ENCODE assay signal across 9 mouse cellular contexts in the genomic region with DNA sequence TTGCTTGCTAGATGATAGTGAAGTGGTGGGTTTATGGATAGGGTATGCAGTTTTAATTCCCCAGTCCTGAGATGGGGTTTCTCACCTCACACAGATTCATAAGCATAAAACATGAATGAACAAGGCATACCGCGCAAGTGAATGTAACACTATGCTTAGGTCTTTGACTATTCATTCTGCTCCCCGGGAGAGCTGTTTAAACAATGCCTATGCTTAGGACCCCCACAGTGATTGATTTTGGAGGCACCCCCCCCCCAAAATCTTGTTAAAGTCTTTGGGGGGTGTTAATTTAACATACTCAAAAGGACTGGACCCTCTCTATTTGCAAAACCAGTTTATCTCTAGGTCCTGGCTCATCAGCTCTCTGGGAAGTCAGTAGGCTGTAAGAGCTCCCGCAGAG. TPM values are rescaled to one million over a fixed set of nuclear protein-coding genes. Genes with fewer than 3 reads are reported as not detected.
DNase-seq lines count a peak whose midpoint lies in the region; ATAC-seq lines count a peak whose summit lies in the region.
"Had no signal": no experiment of that assay in that cellular context is flagged by ENCODE, and none has a peak within 500 bp of the region (broad histone marks: within the 10 kb centered on the region; RNA-seq: fewer than 3 reads in every experiment).

No protein-coding gene starts in this region.

- DNase-seq in heart, adult 9 months (ENCODE audit: low spot score in 2 of 2), result no peak
- no peak for DNase-seq in embryonic facial prominence, embryonic 10.5 days (ENCODE audit: low spot score)
- no peak for DNase-seq in hindbrain, embryonic 14.5 days (ENCODE audit: low spot score)
- DNase-seq in midbrain, embryonic 14.5 days, result peak; percentile 34
- no peak for DNase-seq in gastrocnemius, adult 18-20 months (ENCODE audit: low spot score)
- no peak for DNase-seq in left cerebral cortex, adult 11 months (ENCODE audit: low spot score)
- no peak for DNase-seq in spleen, adult 12 weeks (ENCODE audit: low spot score)
- DNase-seq: adrenal gland, adult 2 months had no signal

- peaks cover 37% of the 10 kb centered on the region for H3K9me3 ChIP-seq in heart, embryonic 12.5 days (replicated peaks)
- peaks cover 41% of the 10 kb centered on the region for H3K9me3 ChIP-seq in embryonic facial prominence, embryonic 10.5 days
- H3K9me3 ChIP-seq in hindbrain, embryonic 14.5 days (ENCODE audit: control insufficient read depth, low read length), result peaks cover 39% of the 10 kb centered on the region
- H3K9me3 ChIP-seq in midbrain, embryonic 14.5 days (ENCODE audit: control insufficient read depth, low read length), result peaks cover 30% of the 10 kb centered on the region

- H3K27ac ChIP-seq in heart, embryonic 12.5 days (ENCODE audit: poor library complexity, severe bottlenecking), result peak overlapping the region; percentile 52
- H3K27ac ChIP-seq in embryonic facial prominence, embryonic 10.5 days (replicated peaks), result peak overlapping the region; percentile 89
- H3K27ac ChIP-seq in hindbrain, embryonic 14.5 days, result peak overlapping the region; percentile 63
- peak overlapping the region; percentile 43 for H3K27ac ChIP-seq in midbrain, embryonic 14.5 days (replicated peaks; ENCODE audit: low read depth, low read length)

- H3K4me1 ChIP-seq in heart, embryonic 12.5 days (replicated peaks), result 0 out of 2 replicates have a peak, but pooled peaks cover 3% of the 10 kb centered on the region
- no peaks in the 10 kb centered on the region for H3K4me1 ChIP-seq in embryonic facial prominence, embryonic 10.5 days
- 0 out of 2 replicates have a peak, but pooled peaks cover 4% of the 10 kb centered on the region for H3K4me1 ChIP-seq in hindbrain, embryonic 14.5 days (replicated peaks; ENCODE audit: control insufficient read depth, insufficient read depth, low read length)
- H3K4me1 ChIP-seq in midbrain, embryonic 14.5 days (ENCODE audit: control insufficient read depth, insufficient read depth, low read length), result no peaks in the 10 kb centered on the region

- no peak for ATAC-seq in heart, embryonic 12.5 days (ENCODE audit: insufficient number of reproducible peaks, low FRiP score)
- ATAC-seq in hindbrain, embryonic 14.5 days (ENCODE audit: low FRiP score), result no peak
- ATAC-seq in midbrain, embryonic 14.5 days (ENCODE audit: low FRiP score, low TSS enrichment), result no peak

- H3K36me3 ChIP-seq in heart, embryonic 12.5 days, result no peaks in the 10 kb centered on the region
- H3K36me3 ChIP-seq in embryonic facial prominence, embryonic 10.5 days (replicated peaks), result peaks cover 20% of the 10 kb centered on the region; the same call in 1 of the 2 replicates
- H3K36me3 ChIP-seq in hindbrain, embryonic 14.5 days (replicated peaks; ENCODE audit: control insufficient read depth, insufficient read depth), result no peaks in the 10 kb centered on the region
- H3K36me3 ChIP-seq in midbrain, embryonic 14.5 days (ENCODE audit: control insufficient read depth, insufficient read depth, low read length), result no peaks in the 10 kb centered on the region

- WGBS in heart, embryonic 12.5 days, result 52% methylated on average over 4 of the region's 4 CpGs
- WGBS in embryonic facial prominence, embryonic 10.5 days, result 52% methylated on average over 4 of the region's 4 CpGs
- WGBS in hindbrain, embryonic 14.5 days, result 51% methylated on average over 4 of the region's 4 CpGs
- 55% methylated on average over 4 of the region's 4 CpGs for WGBS in midbrain, embryonic 14.5 days

- peak overlapping the region; percentile 62 for H3K4me2 ChIP-seq in heart, embryonic 12.5 days
- H3K4me2 ChIP-seq in hindbrain, embryonic 14.5 days (replicated peaks), result peak overlapping the region; percentile 42
- peak overlapping the region; percentile 56 for H3K4me2 ChIP-seq in midbrain, embryonic 14.5 days (ENCODE audit: low read length)

- no peaks in the 10 kb centered on the region for H3K27me3 ChIP-seq in heart, embryonic 12.5 days (replicated peaks)
- no peaks in the 10 kb centered on the region for H3K27me3 ChIP-seq in embryonic facial prominence, embryonic 10.5 days (replicated peaks; ENCODE audit: low read depth, poor library complexity, severe bottlenecking)
- H3K27me3 ChIP-seq in hindbrain, embryonic 14.5 days (ENCODE audit: control insufficient read depth, insufficient read depth, low read length), result no peaks in the 10 kb centered on the region
- no peaks in the 10 kb centered on the region for H3K27me3 ChIP-seq in midbrain, embryonic 14.5 days (ENCODE audit: control insufficient read depth, insufficient read depth, low read length)

- H3K4me3 ChIP-seq in heart, embryonic 12.5 days, result peak overlapping the region; percentile 63
- H3K4me3 ChIP-seq in embryonic facial prominence, embryonic 10.5 days, result peak overlapping the region; percentile 68
- peak overlapping the region; percentile 61 for H3K4me3 ChIP-seq in hindbrain, embryonic 14.5 days (replicated peaks; ENCODE audit: low read length)
- H3K4me3 ChIP-seq in midbrain, embryonic 14.5 days (replicated peaks; ENCODE audit: low read depth, low read length), result peak overlapping the region; percentile 56

- H3K9ac ChIP-seq in heart, embryonic 12.5 days, result peak overlapping the region; percentile 17
- H3K9ac ChIP-seq in hindbrain, embryonic 14.5 days, result peak overlapping the region; percentile 51
- H3K9ac ChIP-seq in midbrain, embryonic 14.5 days (replicated peaks; ENCODE audit: low read length), result peak overlapping the region; percentile 53

RNA-seq across cellular contexts. Expression of gene Usp29, which starts 1.6 kb away (rescaled TPM):
- 9.8 and 10.3 TPM in 2 replicates for polyA plus RNA-seq in heart, embryonic 12.5 days (2016; fragmentation: Nextera tagmentation; extraction: Ambion mirVana)
- polyA plus RNA-seq in embryonic facial prominence, embryonic 10.5 days (2016; fragmentation: Nextera tagmentation; extraction: Ambion mirVana), result 15.9 and 17.6 TPM in 2 replicates
- polyA plus RNA-seq in hindbrain, embryonic 14.5 days (2014; fragmentation: Nextera tagmentation; extraction: Ambion mirVana), result 29.0 and 29.4 TPM in 2 replicates
- polyA plus RNA-seq in midbrain, embryonic 14.5 days (2014; fragmentation: Nextera tagmentation; extraction: Ambion mirVana), result 31.6 and 35.0 TPM in 2 replicates
- under 1 TPM in 1 of 2 experiments, not detected in 1; 0.39 TPM for total RNA-seq in gastrocnemius, adult 18-20 months (2021)

RNA-seq across cellular contexts. Expression of gene Peg3, which starts 1.7 kb away (rescaled TPM):
- polyA plus RNA-seq in heart, embryonic 12.5 days (2016; fragmentation: Nextera tagmentation; extraction: Ambion mirVana), result 191 and 195 TPM in 2 replicates
- 218 and 249 TPM in 2 replicates for polyA plus RNA-seq in embryonic facial prominence, embryonic 10.5 days (2016; fragmentation: Nextera tagmentation; extraction: Ambion mirVana)
- 111 and 133 TPM in 2 replicates for polyA plus RNA-seq in hindbrain, embryonic 14.5 days (2014; fragmentation: Nextera tagmentation; extraction: Ambion mirVana)
- polyA plus RNA-seq in midbrain, embryonic 14.5 days (2014; fragmentation: Nextera tagmentation; extraction: Ambion mirVana), result 74.3 and 99.0 TPM in 2 replicates
- total RNA-seq in gastrocnemius, adult 18-20 months (2021), result 1 to 10 TPM; 2.8 to 7.2 TPM

RNA-seq across cellular contexts. Expression of gene Zim1, which starts 35.7 kb away (rescaled TPM):
- polyA plus RNA-seq in heart, embryonic 12.5 days (2016; fragmentation: Nextera tagmentation; extraction: Ambion mirVana), result 9.5 and 12.7 TPM in 2 replicates
- polyA plus RNA-seq in embryonic facial prominence, embryonic 10.5 days (2016; fragmentation: Nextera tagmentation; extraction: Ambion mirVana), result 1.7 and 2.3 TPM in 2 replicates
- 7.1 and 7.5 TPM in 2 replicates for polyA plus RNA-seq in hindbrain, embryonic 14.5 days (2014; fragmentation: Nextera tagmentation; extraction: Ambion mirVana)
- 4.3 and 10.4 TPM in 2 replicates for polyA plus RNA-seq in midbrain, embryonic 14.5 days (2014; fragmentation: Nextera tagmentation; extraction: Ambion mirVana)
- 1 to 10 TPM; 2.4 to 6.0 TPM for total RNA-seq in gastrocnemius, adult 18-20 months (2021)
